Mouse (Mus musculus) Patski (cell line): ENCODE results near the gene Smgc. TPM values are rescaled to one million over a fixed set of nuclear protein-coding genes. Genes with fewer than 3 reads are reported as not detected.
"Not testable (repeated sequence)": the region's sequence is repeated elsewhere in the genome, so short reads cannot be mapped to it uniquely, and the experiment has no call there.

Source experiments
- ATAC-seq: fragments of 100-300 bp; one replicate; pipeline ENCODE4 v1.8.0; 2021
- CTCF ChIA-PET: fragments of 350-600 bp; sonication (Branson Sonifier 250); formaldehyde crosslinking; loops from one replicate; lab custom pipeline; 2022; ENCODE audit warnings: inconsistent platforms; lab: Charles Lee
- POLR2A ChIA-PET: fragments of 350-600 bp; sonication (Branson Sonifier 250); formaldehyde crosslinking; loops from one replicate; lab custom pipeline; 2022; ENCODE audit warnings: antibody characterized with exemption, inconsistent platforms; lab: Charles Lee
- DNase-seq: peaks from one replicate; pipeline ENCODE4 v3.0.0-alpha.2; 2011; ENCODE audit warnings: low read depth, low spot score
- H3K27me3 ChIP-seq: fragments of 371-371 bp; one replicate; pipeline ENCODE4 v1.5.1; 2021
- CTCF ChIP-seq: fragments of 100-300 bp; IDR thresholded peaks from one replicate; pipeline ENCODE4 v1.5.1; 2021
- in situ Hi-C: fragments of 300-500 bp; cut with MboI; formaldehyde crosslinking; loops from 3 replicates; pipeline ENCODE4 v1.11.1; 2018; ENCODE audit warnings: low pct_unique_long_range_greater_than_20kb, mixed read lengths
- polyA plus RNA-seq: library from polyadenylated mRNA; unstranded; gene quantifications from one replicate; pipeline ENCODE4 v1.2.3, GENCODE M21; 2021

Gene Smgc
- polyA plus RNA-seq, result not detected

- DNase-seq (no peak), ATAC-seq (no peak)
- TF ChIP-seq CTCF, result no peak
- ChIA-PET POLR2A (interaction anchor here (0.7 kb wide), 1 partner anchor 212 kb away, joined by 3 read pairs; no protein-coding TSS in a partner anchor), CTCF (no interaction called here)
- peaks cover 38% of the 10 kb centered on the region for H3K27me3 ChIP-seq
- in situ Hi-C loops, result no loop called here
Measured at GRCm38 (mm10) chr15:91837965-91838364, at the start of gene Smgc. TSS of gene Smgc (plus strand) at chr15:91838265.

GRCm38 (mm10) chr15:91788338-91788737 lies 49.7 kb upstream of the Smgc start:
- TF ChIP-seq CTCF, result no peak
- no peak for DNase-seq
- no peak for ATAC-seq
- no peaks in the 10 kb centered on the region for H3K27me3 ChIP-seq
- ChIA-PET CTCF (interaction anchor here (1.3 kb wide), 1 partner anchor 14 kb away, joined by 3 read pairs; no protein-coding TSS in a partner anchor), POLR2A (no interaction called here)
- in situ Hi-C loops, result no loop called here

GRCm38 (mm10) chr15:91806463-91806862 lies 31.6 kb upstream of the Smgc start:
- H3K27me3 ChIP-seq, result no peaks in the 10 kb centered on the region
- no peak for DNase-seq
- ChIA-PET POLR2A (no interaction called here), CTCF (interaction anchor here (1.3 kb wide), 1 partner anchor 15 kb away, joined by 3 read pairs; no protein-coding TSS in a partner anchor)
- in situ Hi-C loops, result no loop called here
- no peak for ATAC-seq
- no peak for TF ChIP-seq CTCF

- no peak for ATAC-seq
- H3K27me3 ChIP-seq, result peaks cover 19% of the 10 kb centered on the region
- in situ Hi-C loops, result no loop called here
- DNase-seq, result no peak
- POLR2A ChIA-PET, result no interaction called here
- TF ChIP-seq CTCF, result no peak
- CTCF ChIA-PET, result no interaction called here
Measured at GRCm38 (mm10) chr15:91835319-91835718, 2.7 kb upstream of the Smgc start.

GRCm38 (mm10) chr15:91864130-91864529 lies 26.1 kb downstream of the Smgc start:
- peaks cover 20% of the 10 kb centered on the region for H3K27me3 ChIP-seq
- DNase-seq, ATAC-seq, CTCF ChIA-PET, in situ Hi-C loops: not testable (repeated sequence)
- POLR2A ChIA-PET, result interaction anchor here (0.7 kb wide), 1 partner anchor 403 kb away, joined by 3 read pairs; no protein-coding TSS in a partner anchor

GRCm38 (mm10) chr15:91900245-91900644 lies 62.2 kb downstream of the Smgc start:
- POLR2A ChIA-PET, result no interaction called here
- in situ Hi-C loops, result no loop called here
- DNase-seq, result no peak
- CTCF ChIA-PET, result no interaction called here
- ATAC-seq, result no peak
- H3K27me3 ChIP-seq, result peaks cover 5% of the 10 kb centered on the region
- peak; percentile 56 for TF ChIP-seq CTCF

GRCm38 (mm10) chr15:91907046-91907445 lies 69.0 kb downstream of the Smgc start:
- CTCF ChIA-PET, POLR2A ChIA-PET, DNase-seq, ATAC-seq, H3K27me3 ChIP-seq, in situ Hi-C loops: not testable (repeated sequence)

Other genes starting within 250 kb of the Smgc start
- 21.8 TPM for gene Lrrk2, start 165.1 kb upstream of the Smgc start, polyA plus RNA-seq
- gene Cntn1, start 212.9 kb downstream of the Smgc start, polyA plus RNA-seq, result not detected